Mouse (Mus musculus) cerebellum, adult 2 months (tissue): ENCODE results near the gene Trp53bp2. TPM values are rescaled to one million over a fixed set of nuclear protein-coding genes. Genes with fewer than 3 reads are reported as not detected.

Experiments used
- DNase-seq, 2 experiments: peaks; one replicate each; pipeline ENCODE4 v3.0.0; 2021
- H3K27ac ChIP-seq: fragments of 200-500 bp; 2 replicates; pipeline ENCODE4 v1.5.1; 2012; ENCODE audit warnings: low read length, control low read depth, inconsistent platforms; ENCODE audit not compliant: insufficient read depth
- H3K27me3 ChIP-seq: fragments of 200-500 bp; 2 replicates; pipeline ENCODE4 v1.6.1; 2012; ENCODE audit warnings: inconsistent platforms, mild to moderate bottlenecking, low read length, moderate library complexity; ENCODE audit not compliant: control insufficient read depth, insufficient read depth
- H3K4me1 ChIP-seq: fragments of 200-500 bp; 2 replicates; pipeline ENCODE4 v1.6.1; 2011; ENCODE audit warnings: low read length; ENCODE audit not compliant: control insufficient read depth, insufficient read depth
- H3K4me3 ChIP-seq: fragments of 200-500 bp; replicated peaks from 2 replicates; pipeline ENCODE3; 2011; ENCODE audit warnings: mild to moderate bottlenecking, low read depth, low read length, control low read depth; ENCODE audit not compliant: insufficient read depth
- CTCF ChIP-seq: fragments of 200-500 bp; IDR thresholded peaks from 2 replicates; pipeline ENCODE4 v1.5.1; 2011; ENCODE audit warnings: low read depth, mild to moderate bottlenecking, control low read depth, low read length, moderate library complexity, borderline replicate concordance; ENCODE audit not compliant: insufficient read depth
- POLR2A ChIP-seq: fragments of 200-500 bp; IDR thresholded peaks from 2 replicates; pipeline ENCODE4 v1.6.1; 2011; ENCODE audit warnings: low read length, control low read depth, borderline replicate concordance; ENCODE audit not compliant: insufficient read depth
- WGBS: fragments of 180-500 bp; shearing (Covaris S2); methylation state at CpG from one replicate; pipeline ENCODE4 v1.1.7; 2018; 5-methylcytosine and 5-hydroxymethylcytosine counted together
- polyA plus RNA-seq: library from polyadenylated mRNA; depleted of rRNA; stranded (reverse); fragments of >200 nt; gene quantifications from 2 replicates; pipeline ENCODE4 v1.2.3, GENCODE M21; 2012

The Trp53bp2 gene
- polyA plus RNA-seq, 1 experiment, result 21.1 TPM

DNA sequence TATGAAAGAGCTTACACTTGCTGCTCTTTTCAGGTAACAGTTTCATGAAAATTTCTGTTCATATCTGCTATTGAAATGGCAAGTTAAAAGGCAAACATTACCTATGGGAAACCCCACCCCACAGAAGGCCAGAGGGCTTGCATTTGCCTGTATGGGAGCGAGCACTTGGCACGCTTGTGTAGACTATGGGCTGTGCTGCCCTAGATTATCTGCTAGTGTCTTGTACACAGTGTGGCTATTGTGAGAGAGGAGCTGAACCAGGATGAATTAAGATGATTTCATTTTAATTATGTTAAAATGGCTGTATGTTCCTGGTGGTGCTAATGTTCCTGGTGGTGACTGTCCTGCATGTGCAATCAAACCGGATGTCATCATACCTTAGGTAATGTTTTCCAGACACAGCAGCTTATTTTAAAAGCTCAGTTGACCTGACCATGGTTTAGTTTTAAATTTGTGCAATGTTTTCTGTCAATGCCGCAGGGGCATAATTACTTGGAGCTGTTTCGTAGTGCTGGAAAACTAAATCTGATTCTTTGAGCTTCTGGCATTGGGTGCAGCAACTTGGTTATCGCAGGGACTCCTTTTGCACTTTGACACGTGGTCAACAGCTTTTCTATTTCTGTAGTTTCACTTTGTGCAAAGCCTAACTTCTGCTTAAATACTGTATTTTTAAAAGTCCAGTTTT, 3.8 kb downstream of the Trp53bp2 start:
- DNase-seq, result no peak
- 73% methylated on average over 7 of the region's 7 CpGs for WGBS
- Histone ChIP-seq H3K27ac (no peak overlapping the region), H3K4me3 (no peak overlapping the region), H3K4me1 (peaks cover 11% of the 10 kb centered on the region), H3K27me3 (no peaks in the 10 kb centered on the region)
- TF ChIP-seq POLR2A, result no peak
- no peak for TF ChIP-seq CTCF

DNA sequence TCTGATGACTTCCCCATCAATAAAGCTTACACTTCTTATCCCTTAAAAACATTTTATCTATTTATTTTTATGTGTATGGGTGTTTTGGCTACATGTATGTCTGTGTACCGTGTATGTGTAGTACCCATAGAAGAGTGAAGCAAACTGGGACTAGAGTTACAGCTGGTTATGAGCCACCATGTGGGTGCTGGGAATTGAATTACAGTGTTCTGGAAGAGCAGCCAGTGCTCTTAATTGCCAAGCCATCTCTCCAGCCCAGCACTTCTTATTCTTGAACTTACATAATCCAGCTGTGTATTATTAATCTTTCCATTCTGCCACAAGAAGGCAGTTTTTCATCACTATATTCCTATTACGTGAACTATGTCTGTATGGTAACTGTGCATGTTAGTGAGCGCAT, 10.5 kb downstream of the Trp53bp2 start:
- 88% methylated on average over 3 of the region's 3 CpGs for WGBS
- Histone ChIP-seq H3K4me3 (no peak overlapping the region), H3K4me1 (peaks cover 13% of the 10 kb centered on the region), H3K27me3 (no peaks in the 10 kb centered on the region), H3K27ac (no peak overlapping the region)
- no peak for TF ChIP-seq CTCF
- no peak for TF ChIP-seq POLR2A
- no peak for DNase-seq

DNA sequence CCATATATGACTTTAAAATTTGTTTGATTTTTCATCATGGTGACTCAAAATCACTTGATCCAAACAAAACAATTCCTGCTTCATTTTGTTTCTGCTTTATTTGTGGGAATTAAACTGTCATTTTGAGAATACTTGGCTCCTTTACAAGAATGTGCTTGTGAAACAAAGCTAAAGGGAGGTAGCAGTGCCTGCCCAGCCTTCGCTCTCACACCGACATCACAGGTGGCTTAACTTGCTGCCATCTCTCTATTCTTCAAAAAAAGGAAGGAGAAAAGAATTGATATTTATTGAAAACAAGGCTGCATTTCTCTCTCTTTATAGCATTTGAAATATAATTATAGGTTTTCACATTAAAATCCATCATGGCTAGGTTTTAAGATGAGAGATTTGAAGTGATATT, 15.3 kb downstream of the Trp53bp2 start:
- no peak for TF ChIP-seq POLR2A
- TF ChIP-seq CTCF, result no peak
- no peaks in the 10 kb centered on the region for H3K27me3 ChIP-seq
- DNase-seq, result peak in 1 of 2 experiments; percentile 21
- 28% methylated on average over 2 of the region's 2 CpGs for WGBS
- H3K4me3 ChIP-seq, result no peak overlapping the region
- no peak overlapping the region for H3K27ac ChIP-seq
- H3K4me1 ChIP-seq, result peaks cover 23% of the 10 kb centered on the region

DNA sequence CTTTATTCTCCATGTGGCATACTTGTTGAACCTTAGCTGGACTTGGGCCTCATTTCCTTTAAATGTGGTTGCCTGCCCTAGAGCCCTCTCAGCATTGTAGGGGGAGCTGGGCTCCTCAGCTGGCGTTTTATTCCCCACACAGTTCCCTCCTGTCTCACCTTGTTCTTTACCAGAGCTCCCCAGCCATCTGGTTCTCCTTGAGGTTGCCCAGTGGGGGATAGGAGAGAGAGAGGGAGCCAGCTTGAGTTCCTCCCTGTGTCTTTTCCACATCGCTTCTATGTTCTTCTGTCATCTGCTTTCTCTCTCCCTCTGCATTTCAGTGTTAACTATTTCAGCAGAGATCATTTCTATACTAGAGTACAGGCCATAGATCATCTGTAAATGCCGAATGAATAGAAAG, 16.2 kb downstream of the Trp53bp2 start:
- H3K27ac ChIP-seq, result peak overlapping the region; percentile 59
- H3K4me3 ChIP-seq, result no peak overlapping the region
- TF ChIP-seq CTCF (no peak), POLR2A (no peak)
- WGBS, result 36% methylated on average over 3 of the region's 3 CpGs
- peak in 1 of 2 experiments; percentile 48 for DNase-seq
- H3K4me1 ChIP-seq, result peaks cover 23% of the 10 kb centered on the region
- no peaks in the 10 kb centered on the region for H3K27me3 ChIP-seq

DNA sequence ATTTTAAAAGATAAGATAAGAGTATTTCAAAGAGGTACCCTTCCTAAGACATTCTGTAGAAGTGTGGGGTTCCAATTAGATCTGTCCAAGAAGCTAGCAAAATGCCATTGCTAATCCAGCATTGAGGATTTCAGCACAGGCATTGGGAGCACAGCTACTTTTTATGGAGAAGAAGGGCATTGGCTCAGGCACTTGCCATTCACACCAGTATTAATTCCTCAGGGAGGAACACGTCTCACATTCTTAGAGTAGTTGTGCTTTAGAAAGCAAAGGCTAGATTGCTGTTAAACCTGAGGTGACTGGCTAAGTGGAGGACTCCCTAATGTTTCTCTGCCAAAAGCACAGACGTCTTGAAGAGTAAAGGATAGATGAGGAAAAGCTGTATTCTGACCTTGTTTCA, 17.5 kb downstream of the Trp53bp2 start:
- no peak overlapping the region for H3K4me3 ChIP-seq
- H3K27ac ChIP-seq, result no peak overlapping the region
- TF ChIP-seq CTCF (no peak), POLR2A (no peak)
- peaks cover 20% of the 10 kb centered on the region for H3K4me1 ChIP-seq
- H3K27me3 ChIP-seq, result no peaks in the 10 kb centered on the region
- DNase-seq, result no peak
- 54% methylated on average over 2 of the region's 2 CpGs for WGBS

DNA sequence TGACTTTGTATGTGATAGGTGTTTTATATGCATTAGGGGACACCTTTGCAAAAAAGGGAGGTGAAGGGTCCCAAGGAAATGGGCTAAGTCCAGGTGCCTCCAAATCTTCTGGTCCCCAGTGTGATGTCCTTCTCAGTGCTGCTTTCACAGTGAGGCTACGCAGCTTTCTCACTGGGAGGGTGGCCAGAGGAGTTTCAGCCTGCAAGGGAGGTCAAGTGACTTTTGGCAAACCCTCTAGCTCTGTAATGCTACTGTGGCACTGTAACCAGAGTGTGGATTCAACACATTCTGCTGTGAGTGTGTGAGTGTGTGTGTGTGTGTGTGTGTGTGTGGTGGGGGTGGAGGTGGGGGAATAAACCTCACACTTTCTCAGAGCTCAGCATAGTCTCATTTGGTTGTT, 18.5 kb downstream of the Trp53bp2 start:
- no peak for TF ChIP-seq CTCF
- no peak for TF ChIP-seq POLR2A

DNA sequence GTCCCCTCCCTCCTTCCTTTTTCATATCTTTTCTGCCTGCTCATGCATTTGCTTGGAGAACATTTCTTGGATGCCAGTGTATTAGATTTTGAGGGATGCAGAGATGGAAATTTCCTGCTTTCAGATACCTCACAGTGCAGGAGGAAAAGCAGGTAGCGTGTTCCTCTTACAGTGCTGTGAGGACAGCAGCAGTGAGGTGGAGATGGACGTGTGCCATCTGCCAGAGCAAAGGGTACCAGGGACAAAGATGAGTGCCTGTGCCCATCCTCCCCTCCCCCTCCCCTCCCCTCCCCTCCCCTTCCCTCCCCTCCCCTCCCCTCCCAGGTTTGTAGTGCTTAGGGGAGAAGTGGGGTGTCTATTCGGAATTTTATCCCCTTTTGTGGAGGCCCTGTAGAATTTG, 20.9 kb downstream of the Trp53bp2 start:
- H3K27me3 ChIP-seq, result no peaks in the 10 kb centered on the region
- H3K27ac ChIP-seq, result no peak overlapping the region
- no peak overlapping the region for H3K4me3 ChIP-seq
- TF ChIP-seq CTCF (no peak), POLR2A (no peak)
- WGBS, result 70% methylated on average over 3 of the region's 3 CpGs
- DNase-seq, result no peak
- H3K4me1 ChIP-seq, result peaks cover 18% of the 10 kb centered on the region

More for the DNA sequence above, 18.5 kb downstream of the Trp53bp2 start:
- WGBS, result 19% methylated on average over 1 of the region's 1 CpGs
- H3K27ac ChIP-seq, result no peak overlapping the region
- no peak overlapping the region for H3K4me3 ChIP-seq
- DNase-seq, result peak in 1 of 2 experiments; percentile 30
- peaks cover 20% of the 10 kb centered on the region for H3K4me1 ChIP-seq
- no peaks in the 10 kb centered on the region for H3K27me3 ChIP-seq

DNA sequence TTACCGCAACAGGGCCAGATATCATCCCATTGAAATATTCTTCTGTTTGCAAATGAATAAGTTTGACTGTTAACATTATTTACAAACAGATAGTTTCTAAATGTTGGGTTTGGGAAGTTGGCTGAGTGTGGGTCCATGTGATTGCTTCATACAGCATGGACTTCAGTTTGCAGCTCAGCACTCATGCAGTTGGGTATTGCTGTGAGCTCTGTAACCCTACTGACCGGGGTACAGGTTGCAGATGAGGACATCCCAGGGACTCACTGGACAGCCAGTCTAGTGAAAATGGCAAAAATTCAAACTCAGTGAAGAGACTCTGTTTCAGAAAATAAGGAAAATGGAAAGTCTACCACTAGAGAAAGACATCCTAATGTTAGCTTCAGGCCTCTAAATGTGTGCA, 21.7 kb downstream of the Trp53bp2 start:
- 92% methylated on average over 2 of the region's 2 CpGs for WGBS
- Histone ChIP-seq H3K4me1 (peaks cover 13% of the 10 kb centered on the region), H3K4me3 (no peak overlapping the region), H3K27me3 (no peaks in the 10 kb centered on the region), H3K27ac (no peak overlapping the region)
- no peak for TF ChIP-seq POLR2A
- no peak for TF ChIP-seq CTCF
- no peak for DNase-seq

DNA sequence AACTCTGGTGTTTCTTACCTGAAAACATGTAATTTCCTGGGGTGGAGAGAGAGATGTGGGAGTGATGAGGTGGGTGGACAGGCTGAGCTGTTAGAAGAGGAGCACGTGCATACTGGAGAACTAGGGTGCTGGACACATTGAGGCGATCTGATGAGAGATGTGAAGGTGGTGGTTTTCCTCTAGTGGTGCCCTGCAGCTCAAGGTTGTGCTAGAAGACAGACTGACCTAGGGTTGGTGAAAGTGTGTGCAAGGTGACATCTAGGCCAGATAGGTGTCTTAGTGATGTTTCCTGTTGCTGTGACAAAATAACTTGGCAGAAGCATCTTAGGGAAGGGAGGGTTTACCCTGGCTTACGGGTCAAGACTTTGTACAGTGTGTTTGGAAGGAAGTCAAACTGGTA, 23.1 kb downstream of the Trp53bp2 start:
- TF ChIP-seq CTCF (no peak), POLR2A (no peak)
- Histone ChIP-seq H3K27me3 (no peaks in the 10 kb centered on the region), H3K4me3 (no peak overlapping the region), H3K27ac (no peak overlapping the region), H3K4me1 (peaks cover 5% of the 10 kb centered on the region)
- no peak for DNase-seq
- 92% methylated on average over 3 of the region's 3 CpGs for WGBS
